ENCODE assay signal across 16 mouse cellular contexts in genomic region chr1:132195681-132196080, GRCm38 (mm10). TPM values are rescaled to one million over a fixed set of nuclear protein-coding genes. Genes with fewer than 3 reads are reported as not detected.
DNase-seq lines count a peak whose midpoint lies in the region; ATAC-seq and TF ChIP-seq lines count a peak whose summit lies in the region.
"Had no signal": no experiment of that assay in that cellular context is flagged by ENCODE, and none has a peak within 500 bp of the region (broad histone marks: within the 10 kb centered on the region; RNA-seq: fewer than 3 reads in every experiment).

No protein-coding gene starts in this region.

- no peak for DNase-seq in stomach, postnatal 0 days (ENCODE audit: low spot score)
- DNase-seq in forebrain, embryonic 14.5 days (ENCODE audit: low spot score): no peak
- peak; percentile 88 for DNase-seq in midbrain, embryonic 11.5 days (ENCODE audit: low spot score, missing footprints)
- no peak for DNase-seq in left cerebral cortex, adult 18-20 months (ENCODE audit: low spot score in 2 of 2)
- DNase-seq in retina, embryonic 14.5 days (ENCODE audit: low spot score): no peak
- no peak for DNase-seq in cerebellum, adult 8-10 months
- DNase-seq: cerebellum, adult 9-10 months; heart, adult 18-20 months; kidney, adult 8-10 months; layer of hippocampus, adult 9-11 months had no signal

- no peak for TF ChIP-seq EP300 in stomach, postnatal 0 days (optimal IDR thresholded peaks at IDR 0.05)

- no peaks in the 10 kb centered on the region for H3K36me3 ChIP-seq in stomach, embryonic 16.5 days (ENCODE audit: control insufficient read depth, insufficient read depth, low read length)
- H3K36me3 ChIP-seq in stomach, postnatal 0 days (ENCODE audit: control insufficient read depth, insufficient read depth, low read length): no peaks in the 10 kb centered on the region
- H3K36me3 ChIP-seq in forebrain, embryonic 14.5 days (ENCODE audit: control insufficient read depth, insufficient read depth, low read length): peaks cover 4% of the 10 kb centered on the region; the same call in 1 of the 2 replicates
- H3K36me3 ChIP-seq in midbrain, embryonic 11.5 days (ENCODE audit: control insufficient read depth, insufficient read depth, low read length): no peaks in the 10 kb centered on the region
- H3K36me3 ChIP-seq: embryonic facial prominence, embryonic 12.5 days; limb, embryonic 15.5 days had no signal

- H3K9me3 ChIP-seq in stomach, embryonic 16.5 days (replicated peaks; ENCODE audit: control insufficient read depth, low read length): no peaks in the 10 kb centered on the region
- H3K9me3 ChIP-seq in stomach, postnatal 0 days (ENCODE audit: control insufficient read depth, low read length): no peaks in the 10 kb centered on the region
- H3K9me3 ChIP-seq in forebrain, embryonic 14.5 days (replicated peaks; ENCODE audit: control insufficient read depth, low read length): no peaks in the 10 kb centered on the region
- no peaks in the 10 kb centered on the region for H3K9me3 ChIP-seq in midbrain, embryonic 11.5 days (ENCODE audit: control insufficient read depth, low read length)
- H3K9me3 ChIP-seq: embryonic facial prominence, embryonic 12.5 days; limb, embryonic 15.5 days had no signal

- no peak for TF ChIP-seq CTCF in stomach, postnatal 0 days (IDR thresholded peaks at IDR 0.05; ENCODE audit: low read depth)

- no peak overlapping the region for H3K9ac ChIP-seq in stomach, embryonic 16.5 days (ENCODE audit: low read length)
- H3K9ac ChIP-seq in stomach, postnatal 0 days (ENCODE audit: low read length): no peak overlapping the region
- H3K9ac ChIP-seq in forebrain, embryonic 14.5 days (ENCODE audit: low read length): peak overlapping the region; percentile 25; the same call in 1 of the 2 replicates
- peak overlapping the region; percentile 40 for H3K9ac ChIP-seq in midbrain, embryonic 11.5 days (ENCODE audit: low read length)
- H3K9ac ChIP-seq: embryonic facial prominence, embryonic 12.5 days; limb, embryonic 15.5 days had no signal

- WGBS in stomach, embryonic 16.5 days: 46% methylated on average over 5 of the region's 5 CpGs
- 49% methylated on average over 5 of the region's 5 CpGs for WGBS in stomach, postnatal 0 days
- WGBS in forebrain, embryonic 14.5 days: 26% methylated on average over 5 of the region's 5 CpGs
- WGBS in midbrain, embryonic 11.5 days: 28% methylated on average over 5 of the region's 5 CpGs

- no peak for ATAC-seq in stomach, embryonic 16.5 days (ENCODE audit: insufficient read depth, low FRiP score)
- ATAC-seq in stomach, postnatal 0 days (ENCODE audit: low FRiP score, low TSS enrichment): no peak; the same call in 1 of the 2 replicates
- no peak for ATAC-seq in forebrain, embryonic 14.5 days
- ATAC-seq in midbrain, embryonic 11.5 days (ENCODE audit: low FRiP score): no peak

- H3K4me1 ChIP-seq in stomach, embryonic 16.5 days (ENCODE audit: control insufficient read depth, insufficient read depth, low read length): peaks cover 17% of the 10 kb centered on the region
- H3K4me1 ChIP-seq in stomach, postnatal 0 days (replicated peaks; ENCODE audit: control insufficient read depth, insufficient read depth): peaks cover 13% of the 10 kb centered on the region; the same call in 1 of the 2 replicates
- peaks cover 82% of the 10 kb centered on the region for H3K4me1 ChIP-seq in forebrain, embryonic 14.5 days (ENCODE audit: control insufficient read depth, insufficient read depth, low read length)
- H3K4me1 ChIP-seq in midbrain, embryonic 11.5 days (ENCODE audit: control insufficient read depth, insufficient read depth, low read length): peaks cover 84% of the 10 kb centered on the region

- peak overlapping the region; percentile 68; the same call in 1 of the 2 replicates for H3K27ac ChIP-seq in stomach, embryonic 16.5 days (ENCODE audit: low read length)
- H3K27ac ChIP-seq in stomach, postnatal 0 days (replicated peaks): no peak overlapping the region
- no peak overlapping the region for H3K27ac ChIP-seq in forebrain, embryonic 14.5 days (ENCODE audit: low read depth, low read length)
- H3K27ac ChIP-seq in midbrain, embryonic 11.5 days (ENCODE audit: low read depth, low read length): no peak overlapping the region
- H3K27ac ChIP-seq: embryonic facial prominence, embryonic 12.5 days; limb, embryonic 15.5 days; macrophage had no signal

- no peak overlapping the region for H3K4me3 ChIP-seq in stomach, embryonic 16.5 days (replicated peaks; ENCODE audit: low read length)
- H3K4me3 ChIP-seq in stomach, postnatal 0 days (ENCODE audit: low read depth, low read length): no peak overlapping the region
- H3K4me3 ChIP-seq in forebrain, embryonic 14.5 days (ENCODE audit: low read depth, low read length): no peak overlapping the region
- H3K4me3 ChIP-seq in midbrain, embryonic 11.5 days (ENCODE audit: low read depth, low read length): no peak overlapping the region
- H3K4me3 ChIP-seq: embryonic facial prominence, embryonic 12.5 days; limb, embryonic 15.5 days had no signal

- H3K4me2 ChIP-seq in stomach, embryonic 16.5 days (ENCODE audit: low read depth, low read length): no peak overlapping the region
- H3K4me2 ChIP-seq in stomach, postnatal 0 days (replicated peaks; ENCODE audit: low read depth): no peak overlapping the region
- H3K4me2 ChIP-seq in forebrain, embryonic 14.5 days (ENCODE audit: low read length): peak overlapping the region; percentile 59; the same call in 1 of the 2 replicates
- peak overlapping the region; percentile 24; the same call in 1 of the 2 replicates for H3K4me2 ChIP-seq in midbrain, embryonic 11.5 days
- H3K4me2 ChIP-seq: embryonic facial prominence, embryonic 12.5 days; limb, embryonic 15.5 days had no signal

- peaks cover 37% of the 10 kb centered on the region for H3K27me3 ChIP-seq in stomach, embryonic 16.5 days (ENCODE audit: control insufficient read depth, insufficient read depth, low read length)
- H3K27me3 ChIP-seq in stomach, postnatal 0 days (ENCODE audit: control insufficient read depth, insufficient read depth, low read length): peaks cover 9% of the 10 kb centered on the region
- H3K27me3 ChIP-seq in forebrain, embryonic 14.5 days (replicated peaks; ENCODE audit: control insufficient read depth, insufficient read depth, low read length): no peaks in the 10 kb centered on the region
- no peaks in the 10 kb centered on the region; the same call in 1 of the 2 replicates for H3K27me3 ChIP-seq in midbrain, embryonic 11.5 days (ENCODE audit: control insufficient read depth, insufficient read depth, low read length)

RNA-seq across cellular contexts. Expression of gene AC124108.1, which starts 4.4 kb away (rescaled TPM):
- polyA plus RNA-seq in stomach, embryonic 16.5 days (2015; fragmentation: Nextera tagmentation; extraction: Ambion mirVana): 0.14 and 0.35 TPM in 2 replicates
- 0.02 and 0.06 TPM in 2 replicates for polyA plus RNA-seq in stomach, postnatal 0 days (2015; fragmentation: Nextera tagmentation; extraction: Ambion mirVana)
- 2.2 and 2.9 TPM in 2 replicates for polyA plus RNA-seq in forebrain, embryonic 14.5 days (2014; fragmentation: Nextera tagmentation; extraction: Ambion mirVana)
- polyA plus RNA-seq in midbrain, embryonic 11.5 days (2014; fragmentation: Nextera tagmentation; extraction: Ambion mirVana): 5.0 and 5.2 TPM in 2 replicates
- 1 to 10 TPM; 3.4 to 5.2 TPM for total RNA-seq in left cerebral cortex, adult 18-20 months (2021)
- total RNA-seq: heart, postnatal 25 days had no signal
- polyA plus RNA-seq: macrophage; spleen, adult 2 months had no signal

RNA-seq across cellular contexts. Expression of gene Lemd1, which starts 4.5 kb away (rescaled TPM):
- polyA plus RNA-seq in stomach, embryonic 16.5 days (2015; fragmentation: Nextera tagmentation; extraction: Ambion mirVana): 0.49 and 0.61 TPM in 2 replicates
- polyA plus RNA-seq in stomach, postnatal 0 days (2015; fragmentation: Nextera tagmentation; extraction: Ambion mirVana): 0.30 and 0.42 TPM in 2 replicates
- polyA plus RNA-seq in forebrain, embryonic 14.5 days (2014; fragmentation: Nextera tagmentation; extraction: Ambion mirVana): 15.5 and 18.7 TPM in 2 replicates
- polyA plus RNA-seq in midbrain, embryonic 11.5 days (2014; fragmentation: Nextera tagmentation; extraction: Ambion mirVana): 10.7 and 12.9 TPM in 2 replicates
- 1 to 10 TPM; 4.8 to 7.6 TPM for total RNA-seq in left cerebral cortex, adult 18-20 months (2021)
- total RNA-seq: heart, adult 18-20 months; heart, postnatal 25 days had no signal
- polyA plus RNA-seq: macrophage; spleen, adult 2 months had no signal

RNA-seq across cellular contexts. Expression of gene Gm10188, which starts 33.9 kb away (rescaled TPM):
- not detected in 2 replicates for polyA plus RNA-seq in stomach, embryonic 16.5 days (2015; fragmentation: Nextera tagmentation; extraction: Ambion mirVana)
- 0.19 TPM in 1 of 2 replicates, not detected in the other for polyA plus RNA-seq in stomach, postnatal 0 days (2015; fragmentation: Nextera tagmentation; extraction: Ambion mirVana)
- not detected in 2 replicates for polyA plus RNA-seq in forebrain, embryonic 14.5 days (2014; fragmentation: Nextera tagmentation; extraction: Ambion mirVana)
- 0.55 and 0.66 TPM in 2 replicates for polyA plus RNA-seq in midbrain, embryonic 11.5 days (2014; fragmentation: Nextera tagmentation; extraction: Ambion mirVana)
- not detected for total RNA-seq in left cerebral cortex, adult 18-20 months (2021)
- total RNA-seq: heart, adult 18-20 months; heart, postnatal 25 days had no signal
- polyA plus RNA-seq: embryonic facial prominence, embryonic 12.5 days; limb, embryonic 15.5 days; macrophage; spleen, adult 2 months had no signal

RNA-seq across cellular contexts. Expression of gene Cdk18, which starts 56.2 kb away (rescaled TPM):
- polyA plus RNA-seq in stomach, embryonic 16.5 days (2015; fragmentation: Nextera tagmentation; extraction: Ambion mirVana): 6.9 and 7.4 TPM in 2 replicates
- 9.7 and 14.5 TPM in 2 replicates for polyA plus RNA-seq in stomach, postnatal 0 days (2015; fragmentation: Nextera tagmentation; extraction: Ambion mirVana)
- polyA plus RNA-seq in forebrain, embryonic 14.5 days (2014; fragmentation: Nextera tagmentation; extraction: Ambion mirVana): 0.31 and 0.69 TPM in 2 replicates
- 0.14 and 0.19 TPM in 2 replicates for polyA plus RNA-seq in midbrain, embryonic 11.5 days (2014; fragmentation: Nextera tagmentation; extraction: Ambion mirVana)
- 10 to 100 TPM; 30.5 to 36.1 TPM for total RNA-seq in left cerebral cortex, adult 18-20 months (2021)

Comparison
In these comparisons a context has a peak if more than half of its experiments do, and no peak if none do; other contexts are left out.
1. H3K4me2 ChIP-seq: peak in forebrain, embryonic 14.5 days (single experiment) and midbrain, embryonic 11.5 days (single experiment); none in stomach, embryonic 16.5 days (single experiment) and stomach, postnatal 0 days (single experiment).
2. H3K9ac ChIP-seq: peak in forebrain, embryonic 14.5 days (single experiment) and midbrain, embryonic 11.5 days (single experiment); none in stomach, embryonic 16.5 days (single experiment) and stomach, postnatal 0 days (single experiment).